Comparison of ENCODE assay signal across 8 mouse cellular contexts in genomic region chr17:57118524-57119349, GRCm38 (mm10). TPM values are rescaled to one million over a fixed set of nuclear protein-coding genes. Genes with fewer than 3 reads are reported as not detected.
A peak's percentile ranks its signal among the peaks of the same experiment; 100 is the strongest.
DNase-seq lines count a peak whose midpoint lies in the region; ATAC-seq and TF ChIP-seq lines count a peak whose summit lies in the region.

No protein-coding gene starts in this region.

- no peak for TF ChIP-seq EP300 in liver, embryonic 14.5 days (IDR thresholded peaks at IDR 0.05; ENCODE audit: low read depth)
- no peak for TF ChIP-seq EP300 in stomach, postnatal 0 days (optimal IDR thresholded peaks at IDR 0.05)

- H3K27ac ChIP-seq in midbrain, embryonic 10.5 days (replicated peaks) = no peak overlapping the region
- H3K27ac ChIP-seq in midbrain, postnatal 0 days (ENCODE audit: low read depth, low read length) = no peak overlapping the region
- H3K27ac ChIP-seq in heart, embryonic 14.5 days (replicated peaks in 1 of 2; ENCODE audit: control insufficient read depth in 1 of 2, insufficient read depth in 1 of 2, low read depth in 2 of 2, low read length in 2 of 2) = no peak overlapping the region
- H3K27ac ChIP-seq in liver, embryonic 14.5 days = no peak overlapping the region
- H3K27ac ChIP-seq in stomach, postnatal 0 days (replicated peaks) = no peak overlapping the region

- H3K9me3 ChIP-seq in midbrain, embryonic 10.5 days (replicated peaks) = no peaks in the 10 kb centered on the region
- H3K9me3 ChIP-seq in midbrain, postnatal 0 days (ENCODE audit: low read length) = no peaks in the 10 kb centered on the region
- H3K9me3 ChIP-seq in heart, embryonic 14.5 days (ENCODE audit: control insufficient read depth, low read length) = no peaks in the 10 kb centered on the region
- H3K9me3 ChIP-seq in liver, embryonic 14.5 days (ENCODE audit: control insufficient read depth, low read length) = no peaks in the 10 kb centered on the region
- H3K9me3 ChIP-seq in stomach, postnatal 0 days (ENCODE audit: control insufficient read depth, low read length) = no peaks in the 10 kb centered on the region

- 2% methylated on average over 11 of the region's 11 CpGs for WGBS in midbrain, embryonic 10.5 days
- 3% methylated on average over 11 of the region's 11 CpGs for WGBS in midbrain, postnatal 0 days
- 1% methylated on average over 11 of the region's 11 CpGs for WGBS in heart, embryonic 14.5 days
- WGBS in liver, embryonic 14.5 days (ENCODE audit: insufficient replicate concordance) = 5% methylated on average over 11 of the region's 11 CpGs
- under 1% methylated on average over 11 of the region's 11 CpGs for WGBS in stomach, postnatal 0 days

- peak overlapping the region; percentile 32 for H3K4me3 ChIP-seq in midbrain, embryonic 10.5 days
- H3K4me3 ChIP-seq in midbrain, postnatal 0 days (ENCODE audit: low read depth, low read length) = no peak overlapping the region
- H3K4me3 ChIP-seq in heart, embryonic 14.5 days (ENCODE audit: control insufficient read depth in 1 of 2, insufficient read depth in 1 of 2, low read depth in 1 of 2, low read length in 2 of 2) = no peak overlapping the region
- H3K4me3 ChIP-seq in liver, embryonic 14.5 days (ENCODE audit: insufficient read depth in 1 of 2, low read depth in 2 of 2, low read length in 2 of 2) = no peak overlapping the region
- no peak overlapping the region for H3K4me3 ChIP-seq in stomach, postnatal 0 days (ENCODE audit: low read depth, low read length)

- ATAC-seq in midbrain, postnatal 0 days (ENCODE audit: low FRiP score) = no peak
- ATAC-seq in heart, embryonic 14.5 days (ENCODE audit: insufficient number of reproducible peaks, insufficient read depth, low FRiP score, low read depth) = peak; percentile 73
- ATAC-seq in liver, embryonic 14.5 days (ENCODE audit: insufficient read depth) = peak; percentile 77; the same call in 1 of the 2 replicates
- peak; percentile 70; the same call in 1 of the 2 replicates for ATAC-seq in stomach, postnatal 0 days (ENCODE audit: low FRiP score, low TSS enrichment)

- no peaks in the 10 kb centered on the region for H3K27me3 ChIP-seq in midbrain, embryonic 10.5 days (ENCODE audit: low read depth, poor library complexity, severe bottlenecking)
- H3K27me3 ChIP-seq in midbrain, postnatal 0 days (ENCODE audit: insufficient read depth, low read length) = no peaks in the 10 kb centered on the region
- no peaks in the 10 kb centered on the region for H3K27me3 ChIP-seq in heart, embryonic 14.5 days (ENCODE audit: control insufficient read depth, insufficient read depth, low read length)
- no peaks in the 10 kb centered on the region; the same call in 1 of the 2 replicates for H3K27me3 ChIP-seq in liver, embryonic 14.5 days (ENCODE audit: control insufficient read depth, insufficient read depth, low read length)
- H3K27me3 ChIP-seq in stomach, postnatal 0 days (ENCODE audit: control insufficient read depth, insufficient read depth, low read length) = no peaks in the 10 kb centered on the region

- no peak overlapping the region for H3K4me2 ChIP-seq in midbrain, postnatal 0 days (ENCODE audit: low read depth, low read length, poor library complexity, severe bottlenecking)
- peak overlapping the region; percentile 26 for H3K4me2 ChIP-seq in heart, embryonic 14.5 days (ENCODE audit: low read length)
- peak overlapping the region; percentile 28 for H3K4me2 ChIP-seq in liver, embryonic 14.5 days (ENCODE audit: low read depth)
- H3K4me2 ChIP-seq in stomach, postnatal 0 days (replicated peaks; ENCODE audit: low read depth) = no peak overlapping the region

- no peak for TF ChIP-seq CTCF in midbrain, postnatal 0 days (IDR thresholded peaks at IDR 0.05)
- no peak for TF ChIP-seq CTCF in liver, embryonic 14.5 days (IDR thresholded peaks at IDR 0.05; ENCODE audit: low read depth)
- TF ChIP-seq CTCF in stomach, postnatal 0 days (IDR thresholded peaks at IDR 0.05; ENCODE audit: low read depth) = no peak

- peak; percentile 47 for DNase-seq in midbrain, embryonic 10.5 days (ENCODE audit: low spot score)
- no peak for DNase-seq in midbrain, postnatal 0 days (ENCODE audit: low spot score)
- peak; percentile 54 for DNase-seq in embryo, embryonic 9.5 days (ENCODE audit: extremely low spot score)
- DNase-seq in liver, embryonic 14.5 days (ENCODE audit: low read depth in 3 of 3, low spot score in 3 of 3) = no peak
- DNase-seq in stomach, postnatal 0 days (ENCODE audit: low spot score) = peak; percentile 53
- DNase-seq in left cerebral cortex, adult 9 months (ENCODE audit: low spot score in 2 of 2) = no peak
- DNase-seq in cerebellum, adult 9-10 months = no peak

- no peaks in the 10 kb centered on the region for H3K36me3 ChIP-seq in midbrain, embryonic 10.5 days
- H3K36me3 ChIP-seq in midbrain, postnatal 0 days (ENCODE audit: insufficient read depth, low read length) = no peaks in the 10 kb centered on the region
- H3K36me3 ChIP-seq in heart, embryonic 14.5 days (ENCODE audit: control insufficient read depth, insufficient read depth, low read length) = no peaks in the 10 kb centered on the region
- no peaks in the 10 kb centered on the region for H3K36me3 ChIP-seq in liver, embryonic 14.5 days (replicated peaks; ENCODE audit: control insufficient read depth, insufficient read depth, low read depth)
- no peaks in the 10 kb centered on the region for H3K36me3 ChIP-seq in stomach, postnatal 0 days (ENCODE audit: control insufficient read depth, insufficient read depth, low read length)

- no peak overlapping the region for H3K9ac ChIP-seq in midbrain, postnatal 0 days (replicated peaks; ENCODE audit: low read length, poor library complexity, severe bottlenecking)
- H3K9ac ChIP-seq in heart, embryonic 14.5 days (ENCODE audit: low read length) = no peak overlapping the region
- H3K9ac ChIP-seq in liver, embryonic 14.5 days (replicated peaks) = no peak overlapping the region
- H3K9ac ChIP-seq in stomach, postnatal 0 days (ENCODE audit: low read length) = no peak overlapping the region

- H3K4me1 ChIP-seq in midbrain, embryonic 10.5 days = peaks cover 12% of the 10 kb centered on the region
- H3K4me1 ChIP-seq in midbrain, postnatal 0 days (ENCODE audit: insufficient read depth, low read length) = no peaks in the 10 kb centered on the region
- H3K4me1 ChIP-seq in heart, embryonic 14.5 days (ENCODE audit: control insufficient read depth in 2 of 2, insufficient read depth in 2 of 2, low read length in 2 of 2) = no peaks in the 10 kb centered on the region; a peak in 1 of 4 replicates
- peaks cover 2 to 3% of the 10 kb centered on the region in 2 experiments; a peak in 1 of 4 replicates for H3K4me1 ChIP-seq in liver, embryonic 14.5 days (replicated peaks; ENCODE audit: control insufficient read depth in 2 of 2, insufficient read depth in 2 of 2, low read length in 1 of 2)
- H3K4me1 ChIP-seq in stomach, postnatal 0 days (replicated peaks; ENCODE audit: control insufficient read depth, insufficient read depth) = no peaks in the 10 kb centered on the region

RNA-seq across cellular contexts. Expression of gene Tnfsf9, which starts 13.6 kb away (rescaled TPM):
- polyA plus RNA-seq in midbrain, embryonic 10.5 days (2016; fragmentation: Nextera tagmentation; extraction: Ambion mirVana) = 11.7 and 12.3 TPM in 2 replicates
- 2.2 and 3.8 TPM in 2 replicates for total RNA-seq in midbrain, postnatal 0 days (2014; rRNA removed)
- 3.6 and 4.5 TPM in 2 replicates for polyA plus RNA-seq in midbrain, postnatal 0 days (2015; fragmentation: Nextera tagmentation; extraction: Ambion mirVana)
- 1.9 and 2.8 TPM in 2 replicates for polyA plus RNA-seq in heart, embryonic 14.5 days (2014; fragmentation: Nextera tagmentation; extraction: Ambion mirVana)
- polyA plus RNA-seq in liver, embryonic 14.5 days (2012; rRNA removed) = 0.46 and 0.50 TPM in 2 replicates
- 0.22 and 0.49 TPM in 2 replicates for polyA plus RNA-seq in liver, embryonic 14.5 days (2014; fragmentation: Nextera tagmentation; extraction: Ambion mirVana)
- polyA plus RNA-seq in stomach, postnatal 0 days (2015; fragmentation: Nextera tagmentation; extraction: Ambion mirVana) = 2.3 and 3.5 TPM in 2 replicates

RNA-seq across cellular contexts. Expression of gene Cd70, which starts 30.8 kb away (rescaled TPM):
- polyA plus RNA-seq in midbrain, embryonic 10.5 days (2016; fragmentation: Nextera tagmentation; extraction: Ambion mirVana) = 0.27 TPM in 1 of 2 replicates, not detected in the other
- 0.82 TPM in 1 of 2 replicates, not detected in the other for total RNA-seq in midbrain, postnatal 0 days (2014; rRNA removed)
- polyA plus RNA-seq in midbrain, postnatal 0 days (2015; fragmentation: Nextera tagmentation; extraction: Ambion mirVana) = 1.2 and 1.4 TPM in 2 replicates
- not detected in 2 replicates for polyA plus RNA-seq in heart, embryonic 14.5 days (2014; fragmentation: Nextera tagmentation; extraction: Ambion mirVana)
- polyA plus RNA-seq in liver, embryonic 14.5 days (2012; rRNA removed) = not detected in 2 replicates
- polyA plus RNA-seq in liver, embryonic 14.5 days (2014; fragmentation: Nextera tagmentation; extraction: Ambion mirVana) = not detected in 2 replicates
- polyA plus RNA-seq in stomach, postnatal 0 days (2015; fragmentation: Nextera tagmentation; extraction: Ambion mirVana) = 0.11 TPM in 1 of 2 replicates, not detected in the other

RNA-seq across cellular contexts. Expression of gene Tubb4a, which starts 31.2 kb away (rescaled TPM):
- polyA plus RNA-seq in midbrain, embryonic 10.5 days (2016; fragmentation: Nextera tagmentation; extraction: Ambion mirVana) = 68.7 and 128 TPM in 2 replicates
- 186 and 206 TPM in 2 replicates for total RNA-seq in midbrain, postnatal 0 days (2014; rRNA removed)
- polyA plus RNA-seq in midbrain, postnatal 0 days (2015; fragmentation: Nextera tagmentation; extraction: Ambion mirVana) = 408 and 417 TPM in 2 replicates
- polyA plus RNA-seq in heart, embryonic 14.5 days (2014; fragmentation: Nextera tagmentation; extraction: Ambion mirVana) = 5.6 and 7.5 TPM in 2 replicates
- polyA plus RNA-seq in liver, embryonic 14.5 days (2012; rRNA removed) = 0.22 and 0.34 TPM in 2 replicates
- polyA plus RNA-seq in liver, embryonic 14.5 days (2014; fragmentation: Nextera tagmentation; extraction: Ambion mirVana) = 0.14 and 0.28 TPM in 2 replicates
- polyA plus RNA-seq in stomach, postnatal 0 days (2015; fragmentation: Nextera tagmentation; extraction: Ambion mirVana) = 9.5 and 11.5 TPM in 2 replicates

RNA-seq across cellular contexts. Expression of gene Dennd1c, which starts 40.4 kb away (rescaled TPM):
- polyA plus RNA-seq in midbrain, embryonic 10.5 days (2016; fragmentation: Nextera tagmentation; extraction: Ambion mirVana) = 1.5 and 2.3 TPM in 2 replicates
- 0.27 and 1.0 TPM in 2 replicates for total RNA-seq in midbrain, postnatal 0 days (2014; rRNA removed)
- 1.9 and 2.3 TPM in 2 replicates for polyA plus RNA-seq in midbrain, postnatal 0 days (2015; fragmentation: Nextera tagmentation; extraction: Ambion mirVana)
- 0.50 and 0.69 TPM in 2 replicates for polyA plus RNA-seq in heart, embryonic 14.5 days (2014; fragmentation: Nextera tagmentation; extraction: Ambion mirVana)
- 1.5 and 2.8 TPM in 2 replicates for polyA plus RNA-seq in liver, embryonic 14.5 days (2012; rRNA removed)
- polyA plus RNA-seq in liver, embryonic 14.5 days (2014; fragmentation: Nextera tagmentation; extraction: Ambion mirVana) = 0.78 and 0.89 TPM in 2 replicates
- polyA plus RNA-seq in stomach, postnatal 0 days (2015; fragmentation: Nextera tagmentation; extraction: Ambion mirVana) = 2.4 and 2.8 TPM in 2 replicates

RNA-seq across cellular contexts. Expression of gene Slc25a23, which starts 59.1 kb away (rescaled TPM):
- polyA plus RNA-seq in midbrain, embryonic 10.5 days (2016; fragmentation: Nextera tagmentation; extraction: Ambion mirVana) = 10.4 and 12.6 TPM in 2 replicates
- 109 and 146 TPM in 2 replicates for total RNA-seq in midbrain, postnatal 0 days (2014; rRNA removed)
- polyA plus RNA-seq in midbrain, postnatal 0 days (2015; fragmentation: Nextera tagmentation; extraction: Ambion mirVana) = 42.9 and 44.5 TPM in 2 replicates
- polyA plus RNA-seq in heart, embryonic 14.5 days (2014; fragmentation: Nextera tagmentation; extraction: Ambion mirVana) = 16.1 and 18.0 TPM in 2 replicates
- 8.8 and 11.1 TPM in 2 replicates for polyA plus RNA-seq in liver, embryonic 14.5 days (2012; rRNA removed)
- 4.7 and 5.1 TPM in 2 replicates for polyA plus RNA-seq in liver, embryonic 14.5 days (2014; fragmentation: Nextera tagmentation; extraction: Ambion mirVana)
- 3.1 and 4.2 TPM in 2 replicates for polyA plus RNA-seq in stomach, postnatal 0 days (2015; fragmentation: Nextera tagmentation; extraction: Ambion mirVana)

Comparison
In these comparisons a context has a peak if more than half of its experiments do, and no peak if none do; other contexts are left out.
1. DNase-seq: peak in midbrain, embryonic 10.5 days (single experiment), embryo, embryonic 9.5 days (single experiment) and stomach, postnatal 0 days (single experiment); none in midbrain, postnatal 0 days (single experiment), liver, embryonic 14.5 days (0 of 3), left cerebral cortex, adult 9 months (0 of 2) and cerebellum, adult 9-10 months (single experiment).
2. H3K4me2 ChIP-seq: peak in heart, embryonic 14.5 days (single experiment) and liver, embryonic 14.5 days (single experiment); none in midbrain, postnatal 0 days (single experiment) and stomach, postnatal 0 days (single experiment).